Mouse (Mus musculus): ENCODE data around the gene Itga5. TPM values are rescaled to one million over a fixed set of nuclear protein-coding genes. Genes with fewer than 3 reads are reported as not detected.

Itga5 gene
- polyA plus RNA-seq, 1 experiment, result 104 TPM

DNA sequence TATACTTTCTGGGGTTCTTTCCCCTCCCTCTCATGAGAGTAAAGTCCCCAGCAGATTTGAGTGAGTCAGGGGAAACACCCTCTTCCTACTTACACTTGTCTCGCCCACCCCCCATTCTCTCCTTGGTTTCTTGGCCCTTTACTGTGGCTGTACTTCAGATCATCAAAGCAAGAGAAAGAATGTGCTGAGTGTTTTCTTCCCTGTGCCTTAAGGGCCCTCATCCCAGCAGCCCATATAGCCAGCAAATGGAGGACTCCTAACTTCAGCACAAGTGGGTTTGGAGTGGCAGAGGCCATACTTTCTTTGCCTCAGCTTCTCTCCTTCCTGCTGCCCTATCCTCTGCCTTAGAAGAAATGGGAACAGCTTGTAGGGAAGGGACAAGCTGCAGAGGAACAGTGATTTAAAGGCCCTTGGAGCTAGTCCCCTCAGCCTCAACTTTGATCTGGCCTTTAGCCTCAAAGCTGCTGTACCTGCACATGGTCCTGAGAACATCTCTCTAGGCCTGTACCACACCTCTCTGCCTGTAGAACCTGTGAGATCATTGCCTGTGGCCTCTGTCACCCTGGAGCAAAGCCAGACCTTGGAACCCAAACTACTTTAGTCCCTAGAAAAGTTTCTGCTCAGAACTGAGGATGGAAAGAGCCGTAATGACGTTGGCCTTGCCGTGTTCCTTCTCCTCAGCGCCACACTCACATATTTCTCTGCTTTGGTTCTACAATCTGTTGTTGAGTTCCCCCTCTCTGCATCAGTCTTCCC, 67.5 kb downstream of the Itga5 start:
- no peak for TF ChIP-seq MAX (IDR thresholded peaks at IDR 0.05)
- no peak for TF ChIP-seq USF1 (IDR thresholded peaks at IDR 0.05; ENCODE audit: low read depth)
- TF ChIP-seq CEBPB (IDR thresholded peaks at IDR 0.05; ENCODE audit: low read depth), result no peak
- H3K4me3 ChIP-seq (ENCODE audit: insufficient read depth, poor library complexity, severe bottlenecking), result no peak overlapping the region
- H3K27me3 ChIP-seq (ENCODE audit: control insufficient read depth, insufficient read depth, insufficient read length), result no peaks in the 10 kb centered on the region
- H3K36me3 ChIP-seq (ENCODE audit: control insufficient read depth, insufficient read depth), result peaks cover 56% of the 10 kb centered on the region
- H3K79me3 ChIP-seq (ENCODE audit: low read depth), result no peaks in the 10 kb centered on the region
- no peaks in the 10 kb centered on the region for H3K79me2 ChIP-seq (ENCODE audit: control insufficient read depth, insufficient read depth)
- no peak overlapping the region for H3ac ChIP-seq (ENCODE audit: control insufficient read depth, insufficient read length, low read depth)

DNA sequence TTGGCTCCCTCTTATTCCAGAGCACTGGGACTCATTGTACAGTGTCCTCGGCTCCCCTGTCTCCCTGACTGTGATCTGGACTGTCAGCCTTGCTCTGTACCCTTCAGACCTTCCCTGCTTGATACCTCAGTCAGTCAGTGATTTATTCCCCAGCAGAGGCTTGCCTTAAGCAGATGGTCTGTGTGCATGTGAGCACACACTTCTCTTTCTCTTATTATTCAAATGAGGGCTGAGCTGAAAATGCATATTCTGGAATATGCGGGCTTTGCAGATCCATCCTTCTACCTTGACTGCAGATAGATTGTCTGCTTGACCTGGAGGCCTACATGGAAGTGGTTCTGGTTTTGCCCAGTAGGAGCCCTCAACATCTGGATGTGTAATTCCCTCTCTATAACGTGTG, 68.5 kb downstream of the Itga5 start:
- Histone ChIP-seq H3K79me2 (ENCODE audit: control insufficient read depth, insufficient read depth) (no peaks in the 10 kb centered on the region), H3K36me3 (ENCODE audit: control insufficient read depth, insufficient read depth) (peaks cover 66% of the 10 kb centered on the region), H3K4me3 (ENCODE audit: insufficient read depth, poor library complexity, severe bottlenecking) (no peak overlapping the region), H3ac (ENCODE audit: control insufficient read depth, insufficient read length, low read depth) (no peak overlapping the region), H3K27me3 (ENCODE audit: control insufficient read depth, insufficient read depth, insufficient read length) (no peaks in the 10 kb centered on the region), H3K79me3 (ENCODE audit: low read depth) (no peaks in the 10 kb centered on the region)
- no peak for TF ChIP-seq CTCF (IDR thresholded peaks at IDR 0.05; ENCODE audit: control insufficient read depth, insufficient read depth, insufficient read length)
- no peak for TF ChIP-seq CEBPB (IDR thresholded peaks at IDR 0.05; ENCODE audit: low read depth)
- TF ChIP-seq USF1 (IDR thresholded peaks at IDR 0.05; ENCODE audit: low read depth), result no peak
- TF ChIP-seq FOSL1 (IDR thresholded peaks at IDR 0.05; ENCODE audit: insufficient read depth, low read length, poor library complexity, severe bottlenecking), result no peak
- TF ChIP-seq MYOD1 (IDR thresholded peaks at IDR 0.05; ENCODE audit: control insufficient read depth, insufficient read length, low read depth), result no peak
- no peak for TF ChIP-seq MAX (IDR thresholded peaks at IDR 0.05)
- TF ChIP-seq MYOG (IDR thresholded peaks at IDR 0.05; ENCODE audit: control insufficient read depth, extremely low read depth, insufficient read length), result no peak

- H3K79me3 ChIP-seq (ENCODE audit: low read depth), result no peaks in the 10 kb centered on the region
- no peak overlapping the region for H3K4me3 ChIP-seq (ENCODE audit: insufficient read depth, poor library complexity, severe bottlenecking)
- TF ChIP-seq MAX (IDR thresholded peaks at IDR 0.05), result no peak
- no peak for TF ChIP-seq USF1 (IDR thresholded peaks at IDR 0.05; ENCODE audit: low read depth)
- H3K36me3 ChIP-seq (ENCODE audit: control insufficient read depth, insufficient read depth), result peaks cover 72% of the 10 kb centered on the region
- no peaks in the 10 kb centered on the region for H3K27me3 ChIP-seq (ENCODE audit: control insufficient read depth, insufficient read depth, insufficient read length)
- no peak overlapping the region for H3ac ChIP-seq (ENCODE audit: control insufficient read depth, insufficient read length, low read depth)
- H3K79me2 ChIP-seq (ENCODE audit: control insufficient read depth, insufficient read depth), result no peaks in the 10 kb centered on the region
Observed at GRCm38 (mm10) chr15:103297313-103297712, 69.2 kb downstream of the Itga5 start.

DNA sequence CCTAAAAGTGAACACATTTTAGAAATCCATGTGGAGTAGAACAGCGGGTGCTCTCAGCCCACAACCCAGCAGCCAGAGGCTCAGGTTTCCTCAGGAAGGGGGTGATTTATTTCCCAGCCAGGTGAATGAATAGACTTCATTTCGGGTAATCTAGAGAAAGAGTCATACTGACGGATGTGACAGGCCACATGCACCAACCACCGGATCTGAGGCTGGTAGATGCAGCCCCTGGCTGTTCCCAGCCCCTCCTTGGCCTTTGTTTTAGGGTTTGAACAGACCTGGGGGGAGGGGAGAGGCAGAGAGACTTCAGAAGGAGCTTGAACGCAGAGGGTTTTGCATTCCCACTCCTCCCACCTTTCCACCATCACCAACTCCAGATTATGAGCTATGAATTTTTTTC, 70.7 kb downstream of the Itga5 start:
- Histone ChIP-seq H3K36me3 (ENCODE audit: control insufficient read depth, insufficient read depth) (peaks cover 84% of the 10 kb centered on the region), H3K79me2 (ENCODE audit: control insufficient read depth, insufficient read depth) (no peaks in the 10 kb centered on the region), H3K27me3 (ENCODE audit: control insufficient read depth, insufficient read depth, insufficient read length) (no peaks in the 10 kb centered on the region)

DNA sequence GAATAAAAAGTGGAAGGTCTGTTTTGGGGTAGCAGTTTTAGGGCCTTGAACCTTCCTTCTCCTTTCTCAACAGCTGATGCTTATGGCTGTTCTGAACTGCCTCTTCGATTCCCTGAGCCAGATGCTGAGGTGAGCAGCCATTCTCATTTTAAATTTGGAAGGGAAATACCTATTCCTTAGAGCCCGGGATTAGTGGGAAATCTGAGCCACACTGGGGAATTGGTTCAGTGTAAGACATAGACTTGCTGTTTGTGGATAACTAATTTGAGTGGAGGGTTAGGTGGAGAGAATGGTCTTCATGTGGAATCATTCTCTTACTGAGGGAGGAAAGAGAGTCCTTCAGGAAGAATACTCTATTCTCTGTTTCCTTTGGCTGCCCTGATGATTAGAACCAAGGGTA, 71.9 kb downstream of the Itga5 start:
- no peaks in the 10 kb centered on the region for H3K79me2 ChIP-seq (ENCODE audit: control insufficient read depth, insufficient read depth)
- H3K27me3 ChIP-seq (ENCODE audit: control insufficient read depth, insufficient read depth, insufficient read length), result no peaks in the 10 kb centered on the region
- no peak overlapping the region for H3ac ChIP-seq (ENCODE audit: control insufficient read depth, insufficient read length, low read depth)
- H3K36me3 ChIP-seq (ENCODE audit: control insufficient read depth, insufficient read depth), result peaks cover 91% of the 10 kb centered on the region
- no peaks in the 10 kb centered on the region for H3K79me3 ChIP-seq (ENCODE audit: low read depth)
- TF ChIP-seq CTCF (IDR thresholded peaks at IDR 0.05; ENCODE audit: control insufficient read depth, insufficient read depth, insufficient read length) (no peak), MYOG (IDR thresholded peaks at IDR 0.05; ENCODE audit: control insufficient read depth, extremely low read depth, insufficient read length) (no peak), FOSL1 (IDR thresholded peaks at IDR 0.05; ENCODE audit: insufficient read depth, low read length, poor library complexity, severe bottlenecking) (no peak), CEBPB (IDR thresholded peaks at IDR 0.05; ENCODE audit: low read depth) (no peak), USF1 (IDR thresholded peaks at IDR 0.05; ENCODE audit: low read depth) (no peak), MAX (IDR thresholded peaks at IDR 0.05) (no peak), MYOD1 (IDR thresholded peaks at IDR 0.05; ENCODE audit: control insufficient read depth, insufficient read length, low read depth) (no peak)
- H3K4me3 ChIP-seq (ENCODE audit: insufficient read depth, poor library complexity, severe bottlenecking), result no peak overlapping the region

More for the DNA sequence above, 70.7 kb downstream of the Itga5 start:
- H3ac ChIP-seq (ENCODE audit: control insufficient read depth, insufficient read length, low read depth), result no peak overlapping the region
- TF ChIP-seq MAX (IDR thresholded peaks at IDR 0.05), result no peak
- TF ChIP-seq USF1 (IDR thresholded peaks at IDR 0.05; ENCODE audit: low read depth), result no peak
- no peak for TF ChIP-seq FOSL1 (IDR thresholded peaks at IDR 0.05; ENCODE audit: insufficient read depth, low read length, poor library complexity, severe bottlenecking)
- no peak for TF ChIP-seq CEBPB (IDR thresholded peaks at IDR 0.05; ENCODE audit: low read depth)
- TF ChIP-seq MYOG (IDR thresholded peaks at IDR 0.05; ENCODE audit: control insufficient read depth, extremely low read depth, insufficient read length), result no peak
- no peak for TF ChIP-seq MYOD1 (IDR thresholded peaks at IDR 0.05; ENCODE audit: control insufficient read depth, insufficient read length, low read depth)
- TF ChIP-seq CTCF (IDR thresholded peaks at IDR 0.05; ENCODE audit: control insufficient read depth, insufficient read depth, insufficient read length), result no peak
- no peak overlapping the region for H3K4me3 ChIP-seq (ENCODE audit: insufficient read depth, poor library complexity, severe bottlenecking)
- no peaks in the 10 kb centered on the region for H3K79me3 ChIP-seq (ENCODE audit: low read depth)

Small RNA genes within 50 kb of the gene (microRNA-seq; reads per million reads assigned to microRNA genes)
- gene Mir6963 (ENCODE audit: borderline microRNAs expressed), result 1.6 reads per million, percentile 34 among the genes with 10 or more reads in this experiment

Other genes starting within 250 kb of the Itga5 start
- gene Smug1, start 199.7 kb downstream of the Itga5 start, polyA plus RNA-seq (2012; fragmentation: generic; extraction: Trizol), result 15.7 TPM
- 52.3 TPM for gene Cbx5, start 126.9 kb downstream of the Itga5 start, polyA plus RNA-seq (2012; fragmentation: generic; extraction: Trizol)
- gene Hnrnpa1, start 126.3 kb downstream of the Itga5 start, polyA plus RNA-seq (2012; fragmentation: generic; extraction: Trizol), result 625 TPM
- 0.25 TPM for gene Nfe2, start 108.4 kb downstream of the Itga5 start, polyA plus RNA-seq (2012; fragmentation: generic; extraction: Trizol)
- 191 TPM for gene Copz1, start 94.0 kb downstream of the Itga5 start, polyA plus RNA-seq (2012; fragmentation: generic; extraction: Trizol)
- gene Gpr84, start 56.2 kb downstream of the Itga5 start, polyA plus RNA-seq (2012; fragmentation: generic; extraction: Trizol), result not detected
- gene Zfp385a, start 26.7 kb downstream of the Itga5 start, polyA plus RNA-seq (2012; fragmentation: generic; extraction: Trizol), result 21.2 TPM
- gene Gtsf1, start 63.7 kb upstream of the Itga5 start, polyA plus RNA-seq (2012; fragmentation: generic; extraction: Trizol), result 0.33 TPM
- not detected for gene Gtsf2, start 81.7 kb upstream of the Itga5 start, polyA plus RNA-seq (2012; fragmentation: generic; extraction: Trizol)
- 1.0 TPM for gene Nckap1l, start 87.0 kb upstream of the Itga5 start, polyA plus RNA-seq (2012; fragmentation: generic; extraction: Trizol)
- 1.6 TPM for gene Pde1b, start 136.3 kb upstream of the Itga5 start, polyA plus RNA-seq (2012; fragmentation: generic; extraction: Trizol)
- gene Ppp1r1a, start 171.2 kb upstream of the Itga5 start, polyA plus RNA-seq (2012; fragmentation: generic; extraction: Trizol), result 0.02 TPM
- gene Glycam1, start 198.3 kb upstream of the Itga5 start, polyA plus RNA-seq (2012; fragmentation: generic; extraction: Trizol), result not detected